Mouse (Mus musculus) E14TG2a.4 (cell line): Measurements from ENCODE around the gene Asxl2.

Source experiments
- CTCF ChIP-seq: conservative IDR thresholded peaks from 2 replicates; pipeline ENCODE4 v1.5.1; 2014; ENCODE audit warnings: low read length
- POU5F1 ChIP-seq: IDR thresholded peaks from 2 replicates; pipeline ENCODE4 v1.6.1; 2014; ENCODE audit warnings: low read length, borderline replicate concordance

GRCm38 (mm10) chr12:3550280-3550679 is 123.6 kb downstream of the Asxl2 start:
- TF ChIP-seq CTCF (peak; percentile 69), POU5F1 (no peak)
